Mouse (Mus musculus): ENCODE measurements around the gene Tubg1.

DNA sequence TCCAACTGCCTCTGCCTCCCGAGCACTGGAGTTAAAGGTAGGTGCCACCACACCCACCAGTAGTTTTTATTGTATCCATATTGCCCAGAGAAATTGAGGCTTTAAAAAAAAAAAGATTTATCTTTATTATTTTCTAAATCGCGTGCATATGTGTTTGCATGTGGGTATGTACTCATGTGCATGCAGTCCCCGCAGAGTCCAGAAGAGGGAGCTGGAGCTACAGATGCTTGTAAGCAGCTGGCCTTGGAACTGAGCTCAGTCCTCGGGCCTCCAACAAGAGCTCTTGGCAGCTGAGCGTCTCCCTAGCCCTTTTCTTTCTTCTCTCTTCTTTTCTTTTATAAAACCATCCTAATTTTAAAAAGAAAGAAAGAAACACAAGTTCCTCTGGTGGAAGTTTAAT, 12.0 kb downstream of the Tubg1 start:
- TF ChIP-seq CTCF (IDR thresholded peaks at IDR 0.05; ENCODE audit: low read depth): peak; percentile 60
- TF ChIP-seq EP300 (IDR thresholded peaks at IDR 0.05; ENCODE audit: low read depth): no peak
